Mouse (Mus musculus) bone marrow, adult 2 months (tissue): ENCODE data around the gene Rbm47.

Source experiments
- CTCF ChIP-seq: fragments of 200-500 bp; IDR thresholded peaks from 2 replicates; pipeline ENCODE4 v1.5.1; 2011; ENCODE audit warnings: low read length, control low read depth; ENCODE audit not compliant: control insufficient read depth, insufficient read depth
- POLR2A ChIP-seq: fragments of 200-500 bp; IDR thresholded peaks from 2 replicates; pipeline ENCODE4 v1.6.1; 2011; ENCODE audit warnings: low read depth, mild to moderate bottlenecking, control low read depth, low read length, borderline replicate concordance; ENCODE audit not compliant: control insufficient read depth

DNA sequence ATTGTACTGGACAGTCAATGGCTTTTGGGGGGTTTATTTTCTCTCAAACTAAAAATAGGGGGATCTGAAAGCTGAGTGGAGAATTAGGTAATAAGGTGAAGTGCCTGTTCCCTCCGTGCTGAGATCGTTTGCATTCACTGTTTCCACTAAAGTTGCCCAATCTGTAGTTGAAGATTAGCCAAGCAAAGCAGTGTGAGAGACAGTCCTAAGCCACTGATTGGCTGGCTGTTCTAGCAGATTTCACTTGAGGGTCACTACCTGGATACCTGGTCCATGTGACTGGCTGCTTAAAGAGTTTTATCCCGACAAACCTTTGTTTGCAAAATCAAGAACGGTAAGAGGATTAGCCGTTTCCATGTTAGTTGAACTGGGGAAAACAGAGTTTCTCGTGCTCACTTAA lies 58.7 kb downstream of the Rbm47 start:
- TF ChIP-seq CTCF, result no peak
- TF ChIP-seq POLR2A, result no peak
